Mouse (Mus musculus) hindlimb bud, embryonic 11.5 days (tissue): ENCODE data around the gene Gm29289.
"Not testable (repeated sequence)": the region's sequence is repeated elsewhere in the genome, so short reads cannot be mapped to it uniquely, and the experiment has no call there.

Source experiments
- DNase-seq: peaks from one replicate; pipeline ENCODE4 v3.0.0-alpha.2; 2012; ENCODE audit warnings: low read depth, low spot score; ENCODE audit errors: extremely low spot score

Gm29289 gene

DNA sequence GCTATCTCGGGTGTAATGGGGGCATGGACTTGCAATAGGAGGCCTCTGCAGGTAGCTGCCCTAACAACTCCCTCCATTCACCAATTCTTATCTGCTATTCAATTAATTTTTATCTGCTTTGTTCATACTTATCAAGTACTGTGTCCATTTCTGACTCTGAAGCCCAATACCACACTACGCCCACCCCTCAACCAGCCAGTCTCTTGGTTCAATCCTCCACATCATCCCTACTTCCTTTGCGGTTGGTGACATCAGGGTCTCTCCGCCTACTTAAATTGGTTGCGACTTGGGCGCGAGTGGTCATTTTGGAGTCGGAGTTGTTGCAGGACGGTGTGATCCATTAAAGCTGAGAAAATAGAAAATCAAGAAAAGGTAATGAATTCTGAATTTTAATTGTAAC is at the start of gene Gm29289:
Gene Gm29289 (plus strand): TSS at position 301 of the 400 bp plus-strand sequence.
- not testable (repeated sequence) for DNase-seq

DNA sequence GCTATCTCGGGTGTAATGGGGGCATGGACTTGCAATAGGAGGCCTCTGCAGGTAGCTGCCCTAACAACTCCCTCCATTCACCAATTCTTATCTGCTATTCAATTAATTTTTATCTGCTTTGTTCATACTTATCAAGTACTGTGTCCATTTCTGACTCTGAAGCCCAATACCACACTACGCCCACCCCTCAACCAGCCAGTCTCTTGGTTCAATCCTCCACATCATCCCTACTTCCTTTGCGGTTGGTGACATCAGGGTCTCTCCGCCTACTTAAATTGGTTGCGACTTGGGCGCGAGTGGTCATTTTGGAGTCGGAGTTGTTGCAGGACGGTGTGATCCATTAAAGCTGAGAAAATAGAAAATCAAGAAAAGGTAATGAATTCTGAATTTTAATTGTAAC is 31.7 kb upstream of the Gm29289 start, which contains the start of gene Gm10352:
Gene Gm10352 (plus strand): TSS at position 301 of the 400 bp plus-strand sequence.
- not testable (repeated sequence) for DNase-seq
